Mouse (Mus musculus): ENCODE data around the gene Nfatc2ip. TPM values are rescaled to one million over a fixed set of nuclear protein-coding genes. Genes with fewer than 3 reads are reported as not detected.

Nfatc2ip gene
- polyA plus RNA-seq, 1 experiment = 3.5 TPM

GRCm38 (mm10) chr7:126440134-126440533, 43.6 kb upstream of the Nfatc2ip start:
- H3K4me2 ChIP-seq (ENCODE audit: low read depth) = no peak overlapping the region
- H3K36me3 ChIP-seq (ENCODE audit: control insufficient read depth, insufficient read depth) = peaks cover 13% of the 10 kb centered on the region
- H3ac ChIP-seq (ENCODE audit: control insufficient read depth, insufficient read length) = no peak overlapping the region
- H3K4me3 ChIP-seq = no peak overlapping the region
- no peaks in the 10 kb centered on the region for H3K79me2 ChIP-seq (ENCODE audit: control insufficient read depth, insufficient read depth)
- TF ChIP-seq TCF3 (IDR thresholded peaks at IDR 0.05; ENCODE audit: insufficient read length, low read depth) = no peak
- TF ChIP-seq CEBPB (IDR thresholded peaks at IDR 0.05; ENCODE audit: insufficient read depth, poor library complexity, severe bottlenecking) = no peak
- no peak for TF ChIP-seq TCF12 (IDR thresholded peaks at IDR 0.05; ENCODE audit: insufficient read depth, poor library complexity, severe bottlenecking)
- no peak for TF ChIP-seq E2F4 (IDR thresholded peaks at IDR 0.05; ENCODE audit: insufficient read depth)
- TF ChIP-seq USF1 (IDR thresholded peaks at IDR 0.05; ENCODE audit: low read depth) = no peak
- no peak for TF ChIP-seq MYOG (IDR thresholded peaks at IDR 0.05; ENCODE audit: control insufficient read depth in 1 of 3, insufficient read depth in 1 of 3, insufficient read length in 2 of 3, low read depth in 2 of 3)
- no peak for TF ChIP-seq POLR2A (IDR thresholded peaks at IDR 0.05; ENCODE audit: insufficient read length, low read depth)
- TF ChIP-seq MYOD1 (IDR thresholded peaks at IDR 0.05; ENCODE audit: control insufficient read depth in 1 of 3, insufficient read length in 2 of 3, low read depth in 2 of 3) = no peak
- H3K27me3 ChIP-seq (ENCODE audit: control insufficient read depth, insufficient read depth, insufficient read length) = no peaks in the 10 kb centered on the region

GRCm38 (mm10) chr7:126436851-126437250, 40.3 kb upstream of the Nfatc2ip start:
- Histone ChIP-seq H3K27me3 (ENCODE audit: control insufficient read depth, insufficient read depth, insufficient read length) (no peaks in the 10 kb centered on the region), H3K4me2 (ENCODE audit: low read depth) (peak overlapping the region; percentile 24), H3K79me2 (ENCODE audit: control insufficient read depth, insufficient read depth) (no peaks in the 10 kb centered on the region), H3K4me3 (no peak overlapping the region), H3ac (ENCODE audit: control insufficient read depth, insufficient read length) (no peak overlapping the region), H3K36me3 (ENCODE audit: control insufficient read depth, insufficient read depth) (peaks cover 7% of the 10 kb centered on the region)
- no peak for TF ChIP-seq MYOD1 (IDR thresholded peaks at IDR 0.05; ENCODE audit: control insufficient read depth in 1 of 3, insufficient read length in 2 of 3, low read depth in 2 of 3)
- no peak for TF ChIP-seq SRF (IDR thresholded peaks at IDR 0.05; ENCODE audit: control insufficient read depth, insufficient read length, low read depth)
- no peak for TF ChIP-seq CEBPB (IDR thresholded peaks at IDR 0.05; ENCODE audit: insufficient read depth, poor library complexity, severe bottlenecking)
- TF ChIP-seq MYOG (IDR thresholded peaks at IDR 0.05; ENCODE audit: control insufficient read depth in 1 of 3, insufficient read depth in 1 of 3, insufficient read length in 2 of 3, low read depth in 2 of 3) = no peak
- TF ChIP-seq USF1 (IDR thresholded peaks at IDR 0.05; ENCODE audit: low read depth) = no peak
- TF ChIP-seq E2F4 (IDR thresholded peaks at IDR 0.05; ENCODE audit: insufficient read depth) = no peak
- TF ChIP-seq TCF3 (IDR thresholded peaks at IDR 0.05; ENCODE audit: insufficient read length, low read depth) = no peak
- no peak for TF ChIP-seq POLR2AphosphoS2 (IDR thresholded peaks at IDR 0.05; ENCODE audit: insufficient read length, low read depth)
- TF ChIP-seq TCF12 (IDR thresholded peaks at IDR 0.05; ENCODE audit: insufficient read depth, poor library complexity, severe bottlenecking) = no peak
- TF ChIP-seq MAX (IDR thresholded peaks at IDR 0.05; ENCODE audit: low read depth) = no peak

GRCm38 (mm10) chr7:126435801-126436200, 39.3 kb upstream of the Nfatc2ip start:
- Histone ChIP-seq H3ac (ENCODE audit: control insufficient read depth, insufficient read length) (no peak overlapping the region), H3K4me3 (no peak overlapping the region), H3K4me2 (ENCODE audit: low read depth) (no peak overlapping the region), H3K27me3 (ENCODE audit: control insufficient read depth, insufficient read depth, insufficient read length) (no peaks in the 10 kb centered on the region), H3K36me3 (ENCODE audit: control insufficient read depth, insufficient read depth) (peaks cover 7% of the 10 kb centered on the region), H3K79me2 (ENCODE audit: control insufficient read depth, insufficient read depth) (no peaks in the 10 kb centered on the region)
- TF ChIP-seq E2F4 (IDR thresholded peaks at IDR 0.05; ENCODE audit: insufficient read depth) = no peak
- TF ChIP-seq REST (IDR thresholded peaks at IDR 0.05; ENCODE audit: insufficient read depth, insufficient read length) = no peak
- no peak for TF ChIP-seq TCF12 (IDR thresholded peaks at IDR 0.05; ENCODE audit: insufficient read depth, poor library complexity, severe bottlenecking)
- no peak for TF ChIP-seq POLR2AphosphoS2 (IDR thresholded peaks at IDR 0.05; ENCODE audit: insufficient read length, low read depth)
- no peak for TF ChIP-seq MYOD1 (IDR thresholded peaks at IDR 0.05; ENCODE audit: control insufficient read depth in 1 of 3, insufficient read length in 2 of 3, low read depth in 2 of 3)
- no peak for TF ChIP-seq CEBPB (IDR thresholded peaks at IDR 0.05; ENCODE audit: insufficient read depth, poor library complexity, severe bottlenecking)
- TF ChIP-seq SRF (IDR thresholded peaks at IDR 0.05; ENCODE audit: control insufficient read depth, insufficient read length, low read depth) = no peak
- TF ChIP-seq TCF3 (IDR thresholded peaks at IDR 0.05; ENCODE audit: insufficient read length, low read depth) = no peak
- no peak for TF ChIP-seq USF1 (IDR thresholded peaks at IDR 0.05; ENCODE audit: low read depth)
- TF ChIP-seq POLR2A (IDR thresholded peaks at IDR 0.05; ENCODE audit: insufficient read length, low read depth) = no peak
- TF ChIP-seq MAX (IDR thresholded peaks at IDR 0.05; ENCODE audit: low read depth) = no peak
- TF ChIP-seq MYOG (IDR thresholded peaks at IDR 0.05; ENCODE audit: control insufficient read depth in 1 of 3, insufficient read depth in 1 of 3, insufficient read length in 2 of 3, low read depth in 2 of 3) = no peak

DNA sequence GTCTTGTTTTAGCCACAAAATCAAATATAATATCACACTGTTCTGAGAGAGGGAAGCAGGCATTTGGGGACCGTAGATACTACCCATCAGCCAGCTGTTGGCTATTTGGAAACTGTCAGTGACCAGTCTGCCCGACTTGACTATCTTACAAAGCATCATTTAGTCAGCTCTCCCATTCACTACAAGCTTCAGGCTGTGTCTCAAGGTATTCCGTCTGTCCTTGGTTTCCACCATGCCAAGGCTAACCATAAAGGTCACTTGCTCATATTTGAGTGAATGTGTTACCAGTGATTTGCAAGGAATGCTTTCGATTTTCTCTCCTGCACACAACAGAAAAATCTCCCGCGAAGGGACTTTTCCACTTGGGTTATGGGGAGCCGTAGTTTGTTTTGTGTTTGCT, 38.2 kb upstream of the Nfatc2ip start:
- TF ChIP-seq TCF3 (IDR thresholded peaks at IDR 0.05; ENCODE audit: insufficient read length, low read depth) (no peak), USF1 (IDR thresholded peaks at IDR 0.05; ENCODE audit: low read depth) (no peak), CEBPB (IDR thresholded peaks at IDR 0.05; ENCODE audit: insufficient read depth, poor library complexity, severe bottlenecking) (no peak)
- Histone ChIP-seq H3ac (ENCODE audit: control insufficient read depth, insufficient read length) (no peak overlapping the region), H3K36me3 (ENCODE audit: control insufficient read depth, insufficient read depth) (peaks cover 7% of the 10 kb centered on the region), H3K27me3 (ENCODE audit: control insufficient read depth, insufficient read depth, insufficient read length) (no peaks in the 10 kb centered on the region), H3K4me3 (no peak overlapping the region), H3K4me2 (ENCODE audit: low read depth) (no peak overlapping the region), H3K79me2 (ENCODE audit: control insufficient read depth, insufficient read depth) (no peaks in the 10 kb centered on the region)

GRCm38 (mm10) chr7:126430167-126430566, 33.6 kb upstream of the Nfatc2ip start:
- Histone ChIP-seq H3K79me2 (ENCODE audit: control insufficient read depth, insufficient read depth) (no peaks in the 10 kb centered on the region), H3ac (ENCODE audit: control insufficient read depth, insufficient read length) (no peak overlapping the region), H3K4me2 (ENCODE audit: low read depth) (peak overlapping the region; percentile 68), H3K36me3 (ENCODE audit: control insufficient read depth, insufficient read depth) (no peaks in the 10 kb centered on the region), H3K27me3 (ENCODE audit: control insufficient read depth, insufficient read depth, insufficient read length) (no peaks in the 10 kb centered on the region), H3K4me3 (peak overlapping the region; percentile 28)
- no peak for TF ChIP-seq MAX (IDR thresholded peaks at IDR 0.05; ENCODE audit: low read depth)
- no peak for TF ChIP-seq TCF12 (IDR thresholded peaks at IDR 0.05; ENCODE audit: insufficient read depth, poor library complexity, severe bottlenecking)
- TF ChIP-seq MYOG (IDR thresholded peaks at IDR 0.05; ENCODE audit: control insufficient read depth in 1 of 3, insufficient read depth in 1 of 3, insufficient read length in 2 of 3, low read depth in 2 of 3) = no peak
- no peak for TF ChIP-seq E2F4 (IDR thresholded peaks at IDR 0.05; ENCODE audit: insufficient read depth)
- TF ChIP-seq POLR2A (IDR thresholded peaks at IDR 0.05; ENCODE audit: insufficient read length, low read depth) = no peak
- TF ChIP-seq POLR2AphosphoS2 (IDR thresholded peaks at IDR 0.05; ENCODE audit: insufficient read length, low read depth) = no peak
- TF ChIP-seq TCF3 (IDR thresholded peaks at IDR 0.05; ENCODE audit: insufficient read length, low read depth) = no peak
- no peak for TF ChIP-seq USF1 (IDR thresholded peaks at IDR 0.05; ENCODE audit: low read depth)
- TF ChIP-seq REST (IDR thresholded peaks at IDR 0.05; ENCODE audit: insufficient read depth, insufficient read length) = no peak
- TF ChIP-seq MYOD1 (IDR thresholded peaks at IDR 0.05; ENCODE audit: control insufficient read depth in 1 of 3, insufficient read length in 2 of 3, low read depth in 2 of 3) = no peak
- no peak for TF ChIP-seq SRF (IDR thresholded peaks at IDR 0.05; ENCODE audit: control insufficient read depth, insufficient read length, low read depth)
- no peak for TF ChIP-seq CEBPB (IDR thresholded peaks at IDR 0.05; ENCODE audit: insufficient read depth, poor library complexity, severe bottlenecking)

Measured in myocyte (in vitro differentiated cells).